Mouse (Mus musculus) brain, embryonic 14.5 days (tissue): ENCODE results near the gene Lims1.

Source experiments
- CTCF ChIP-seq: fragments of 200-500 bp; IDR thresholded peaks from 2 replicates; pipeline ENCODE4 v1.5.1; 2012; ENCODE audit warnings: inconsistent platforms, mild to moderate bottlenecking, moderate library complexity, borderline replicate concordance; ENCODE audit not compliant: insufficient read depth, insufficient read length; ENCODE audit errors: extremely low read depth
- POLR2A ChIP-seq: fragments of 200-500 bp; IDR thresholded peaks from 2 replicates; pipeline ENCODE4 v1.6.1; 2012; ENCODE audit warnings: mild to moderate bottlenecking, inconsistent platforms, borderline replicate concordance; ENCODE audit not compliant: poor library complexity, insufficient read depth, insufficient read length, severe bottlenecking; ENCODE audit errors: extremely low read depth

GRCm38 (mm10) chr10:58306897-58307296 is 16.4 kb upstream of the Lims1 start:
- TF ChIP-seq POLR2A: no peak
- TF ChIP-seq CTCF: no peak
